Mouse (Mus musculus) 3134 (cell line): Measurements from ENCODE around the gene Rbm38.
A peak's percentile ranks its signal among the peaks of the same experiment; 100 is the strongest.

Source experiments
- DNase-seq: peaks from one replicate; pipeline ENCODE4 v3.0.0-alpha.2; 2011; ENCODE audit warnings: low spot score; ENCODE audit not compliant: insufficient read length; ENCODE audit errors: extremely low read depth

Gene Rbm38

DNA sequence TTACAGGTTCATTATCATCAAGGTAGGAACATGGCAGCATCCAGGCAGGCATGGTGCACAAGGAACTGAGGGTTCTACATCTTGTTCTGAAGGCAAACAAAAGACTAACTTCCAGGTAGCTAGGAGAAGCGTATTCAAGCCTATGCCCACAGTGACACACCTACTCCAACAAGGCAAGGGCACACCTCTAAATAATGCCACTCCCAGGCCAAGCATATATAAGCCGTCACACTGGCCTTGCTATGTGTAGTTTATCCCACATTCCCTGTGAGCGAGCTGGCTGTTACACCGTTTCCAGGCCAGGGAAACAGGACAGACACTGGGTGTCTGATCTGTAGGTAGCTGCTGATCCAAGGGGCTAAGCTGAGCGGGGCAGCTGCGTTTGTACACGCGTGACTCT, 8.9 kb upstream of the Rbm38 start:
- DNase-seq: no peak

DNA sequence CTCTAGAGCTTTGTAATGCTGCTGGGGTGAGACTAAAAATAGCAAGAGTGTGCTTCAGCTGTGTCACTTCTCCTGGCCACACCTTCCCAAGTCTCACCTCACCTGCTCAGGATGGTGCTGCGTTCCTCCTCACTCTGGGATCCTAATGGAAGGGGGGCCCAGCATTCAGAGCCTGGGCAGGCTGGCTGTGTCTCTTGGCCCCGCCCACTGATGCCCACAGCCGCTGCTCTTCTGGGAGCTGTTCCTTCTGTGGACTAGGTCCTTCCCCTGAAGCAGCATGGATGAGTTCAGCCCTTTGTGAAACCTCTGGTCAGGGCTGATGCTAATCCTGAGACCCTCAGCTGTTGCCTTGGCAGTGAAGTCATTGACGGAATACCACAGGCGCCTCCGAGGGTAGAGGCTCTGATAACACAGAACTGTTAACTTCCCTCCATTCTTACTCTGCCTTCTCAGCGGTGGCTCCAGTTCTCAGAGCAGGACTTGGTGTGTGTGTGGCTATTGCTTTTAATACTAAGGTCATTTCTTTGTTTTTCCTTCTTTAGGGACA, 5.5 kb upstream of the Rbm38 start:
- no peak for DNase-seq

DNA sequence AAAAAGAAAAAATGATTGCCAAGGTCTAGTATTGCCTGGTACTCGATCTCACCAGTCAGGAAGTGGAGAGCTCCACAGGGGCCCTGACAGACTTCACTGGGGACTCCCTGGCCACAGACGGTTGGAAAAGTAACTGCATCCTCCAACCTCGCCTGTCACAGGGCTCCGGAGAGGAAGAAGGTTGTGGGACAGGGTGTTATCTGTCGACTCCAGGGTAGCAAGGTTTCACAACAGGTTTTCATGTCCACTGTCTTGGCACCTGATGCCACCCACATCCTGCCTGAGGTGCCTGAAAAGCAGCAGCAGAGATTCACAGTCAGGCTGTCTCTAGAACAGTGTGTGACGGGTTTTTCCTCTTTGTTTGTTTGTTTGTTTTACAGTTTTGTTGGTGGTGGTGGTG, 2.4 kb upstream of the Rbm38 start:
- no peak for DNase-seq

DNA sequence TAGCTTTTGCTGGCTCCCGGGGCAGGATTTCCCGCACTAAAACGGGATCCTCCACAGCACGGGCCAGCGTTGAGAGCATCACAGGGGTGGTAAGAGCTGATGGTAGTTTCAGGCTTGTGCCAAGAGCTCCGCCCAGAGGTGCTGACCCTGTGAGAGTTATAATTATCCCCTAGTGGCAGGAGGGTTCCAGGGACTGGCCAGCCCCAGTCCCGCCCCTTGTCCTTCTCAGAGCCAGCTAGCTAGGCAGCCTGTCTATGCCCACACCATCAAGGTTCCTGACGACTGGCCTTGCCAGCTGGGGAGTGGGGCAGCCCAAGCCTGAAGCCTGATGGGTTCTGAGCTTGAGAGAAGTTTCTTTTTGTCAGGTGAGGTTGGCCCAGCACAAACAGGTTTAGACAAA, 1.7 kb upstream of the Rbm38 start:
- peak; percentile 70 for DNase-seq

DNA sequence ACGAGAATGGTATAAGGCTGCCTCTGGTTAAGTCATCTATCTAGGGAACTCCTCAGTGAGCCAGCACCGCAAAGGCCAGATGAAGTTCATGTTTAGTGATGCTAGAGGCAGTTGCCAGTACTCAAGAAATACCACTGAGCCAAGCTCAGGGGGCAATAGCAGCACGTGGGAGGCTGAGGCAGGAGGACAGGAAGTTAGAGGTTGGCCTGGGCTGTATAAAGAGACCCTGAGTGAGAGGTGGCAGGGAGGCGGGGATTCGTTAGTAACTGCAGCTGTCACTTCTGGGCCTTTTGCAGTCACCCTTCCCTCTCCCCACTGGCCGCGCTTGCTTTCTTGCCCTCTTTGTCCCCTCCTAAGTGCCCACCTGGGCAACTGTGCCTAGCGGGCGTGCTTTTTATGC, 976 bp upstream of the Rbm38 start:
- no peak for DNase-seq

DNA sequence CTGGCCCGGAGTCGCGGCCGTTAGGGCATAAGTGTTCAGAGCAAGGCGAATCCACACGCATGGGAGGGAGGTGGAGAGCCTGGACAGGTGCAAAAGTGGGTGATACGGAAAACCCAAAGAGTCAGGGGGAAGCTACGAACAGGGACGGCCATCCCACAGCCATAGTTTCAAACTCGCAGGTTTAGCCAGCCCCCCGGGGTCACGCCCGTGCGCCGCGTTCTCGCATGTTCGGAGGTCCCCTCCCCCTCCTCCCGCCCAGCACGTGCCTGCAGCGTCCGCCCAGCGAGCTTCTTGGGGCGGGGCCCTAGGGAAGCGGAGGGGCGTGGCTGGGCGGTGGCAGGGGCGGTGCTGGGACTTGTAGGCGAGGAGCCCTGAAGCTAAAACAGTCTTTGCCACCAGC, 508 bp upstream of the Rbm38 start:
- peak; percentile 79 for DNase-seq

DNA sequence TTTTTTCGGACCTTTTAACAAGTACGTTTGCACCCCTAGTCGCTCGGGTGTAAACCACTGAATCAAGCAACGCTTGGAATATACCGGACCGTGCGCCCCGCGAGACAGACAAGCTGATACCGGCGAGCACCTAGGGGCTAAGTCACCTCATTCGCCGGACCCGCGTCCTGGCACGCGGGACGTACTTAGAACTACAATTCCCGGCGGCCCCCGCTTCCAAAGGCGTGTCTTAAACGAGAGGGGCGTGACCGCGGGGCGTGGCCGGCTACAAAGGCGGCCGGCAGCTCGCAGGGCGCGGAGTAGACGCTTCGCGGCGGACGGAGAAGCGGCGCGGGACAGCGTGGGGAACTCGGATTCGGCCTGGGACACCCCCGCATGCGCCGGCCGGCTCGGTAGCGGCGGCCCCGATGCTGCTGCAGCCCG, 1.3 kb downstream of the Rbm38 start:
- DNase-seq: peak; percentile 89

DNA sequence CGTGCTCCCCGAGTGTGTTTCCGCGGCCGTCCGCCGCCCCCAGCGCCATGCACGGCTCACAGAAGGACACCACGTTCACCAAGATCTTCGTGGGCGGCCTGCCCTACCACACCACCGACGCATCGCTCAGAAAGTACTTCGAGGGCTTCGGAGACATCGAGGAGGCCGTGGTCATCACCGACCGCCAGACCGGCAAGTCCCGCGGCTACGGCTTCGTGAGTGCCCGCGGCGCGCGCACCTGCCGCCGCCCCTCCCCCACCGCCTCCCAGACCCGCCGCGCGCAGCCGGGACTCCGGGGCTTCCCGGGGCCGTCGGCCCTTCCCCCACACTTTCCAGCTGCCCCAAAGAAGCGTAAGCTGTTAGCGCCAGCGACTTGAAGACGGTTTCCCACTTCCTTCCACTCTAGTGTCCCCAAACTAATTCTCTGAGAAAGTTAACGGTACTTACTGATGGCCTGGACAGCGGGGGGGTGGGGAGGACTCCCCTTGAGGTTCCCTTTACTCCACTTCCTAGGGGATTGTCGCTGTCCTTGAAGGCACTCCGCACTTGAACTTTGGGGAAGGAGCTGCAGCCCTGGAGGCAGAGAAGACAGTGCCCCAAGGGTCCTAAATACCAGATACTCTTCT, 1.9 kb downstream of the Rbm38 start:
- no peak for DNase-seq

DNA sequence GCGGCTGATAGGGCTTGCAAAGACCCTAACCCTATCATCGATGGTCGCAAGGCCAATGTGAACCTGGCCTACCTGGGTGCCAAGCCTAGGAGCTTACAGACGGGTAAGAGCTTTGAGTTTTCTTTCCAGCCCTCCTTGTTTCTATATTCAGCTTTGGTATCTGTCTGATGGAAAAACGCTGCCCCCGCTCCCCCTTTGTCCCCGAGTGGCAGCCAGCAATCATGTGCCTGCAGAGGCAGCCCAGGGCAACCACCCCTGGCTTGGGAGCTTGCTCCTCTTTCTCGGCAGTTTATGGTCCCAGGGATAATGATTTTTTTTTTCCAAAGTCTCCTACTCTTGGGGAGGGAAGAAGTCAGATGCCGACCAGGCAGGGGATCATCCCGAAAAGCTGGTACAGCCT, 2.5 kb downstream of the Rbm38 start:
- no peak for DNase-seq

DNA sequence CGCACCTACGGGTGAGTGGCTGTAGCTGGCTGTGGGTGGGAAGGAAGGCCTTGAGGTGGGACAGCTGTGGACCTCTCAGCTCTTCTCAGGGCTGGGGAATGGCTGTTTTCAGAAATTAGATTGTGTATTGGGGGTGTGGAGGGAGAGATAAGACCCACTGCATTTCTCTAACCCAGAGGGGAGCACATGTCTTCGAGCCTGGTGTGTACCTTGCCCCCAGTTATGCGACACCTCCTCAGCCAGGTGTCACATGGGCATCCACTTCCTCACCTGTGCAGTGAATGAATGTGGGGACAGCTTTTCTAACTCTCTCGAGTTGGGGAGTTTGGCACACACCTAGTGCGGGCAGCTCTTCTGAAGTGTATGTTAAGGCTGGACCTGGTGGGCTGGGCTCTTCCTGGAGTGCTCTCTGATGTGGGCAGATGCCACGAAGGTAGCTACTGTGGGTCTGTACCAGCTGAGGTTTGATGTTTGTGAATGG, 3.1 kb downstream of the Rbm38 start:
- no peak for DNase-seq

DNA sequence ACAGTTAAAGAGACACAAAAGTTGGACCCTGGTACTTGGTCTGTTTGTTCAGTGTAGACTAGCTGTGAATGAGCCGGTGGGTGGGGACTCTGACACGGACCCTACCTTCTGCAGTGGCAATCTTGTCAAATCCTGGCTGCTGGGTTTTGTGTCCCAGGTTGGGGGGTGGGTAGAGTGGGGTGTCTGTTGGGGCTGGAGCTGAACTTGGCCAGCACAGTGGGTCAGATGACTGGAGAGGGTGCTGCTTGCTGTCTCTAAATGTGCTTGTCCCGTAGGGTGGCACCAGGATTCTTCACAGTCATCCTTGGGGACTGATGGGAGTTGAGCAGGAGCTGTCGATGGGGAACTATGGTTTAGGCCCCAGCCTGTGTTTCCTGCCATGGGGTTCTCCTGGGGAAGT, 3.7 kb downstream of the Rbm38 start:
- DNase-seq: no peak

DNA sequence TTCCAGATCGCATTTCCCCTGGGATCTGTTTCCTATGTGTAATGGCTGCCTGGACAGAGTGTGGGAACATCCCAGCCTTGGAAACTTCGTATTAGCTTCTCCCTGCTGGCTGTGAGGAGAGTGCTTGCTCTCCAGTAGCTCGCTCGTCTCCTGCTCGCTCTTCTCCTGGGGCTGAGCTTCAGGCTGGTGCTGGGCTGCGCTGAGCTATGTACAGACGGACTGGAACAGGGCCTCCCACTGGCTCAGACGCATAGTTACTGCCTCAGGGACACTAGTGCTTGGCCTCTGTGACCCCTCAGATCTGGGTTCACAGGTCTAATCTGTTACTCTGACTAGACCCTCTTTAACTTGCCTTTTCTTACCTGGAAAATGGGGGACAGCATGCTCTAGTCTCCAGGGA, 4.1 kb downstream of the Rbm38 start:
- DNase-seq: no peak

DNA sequence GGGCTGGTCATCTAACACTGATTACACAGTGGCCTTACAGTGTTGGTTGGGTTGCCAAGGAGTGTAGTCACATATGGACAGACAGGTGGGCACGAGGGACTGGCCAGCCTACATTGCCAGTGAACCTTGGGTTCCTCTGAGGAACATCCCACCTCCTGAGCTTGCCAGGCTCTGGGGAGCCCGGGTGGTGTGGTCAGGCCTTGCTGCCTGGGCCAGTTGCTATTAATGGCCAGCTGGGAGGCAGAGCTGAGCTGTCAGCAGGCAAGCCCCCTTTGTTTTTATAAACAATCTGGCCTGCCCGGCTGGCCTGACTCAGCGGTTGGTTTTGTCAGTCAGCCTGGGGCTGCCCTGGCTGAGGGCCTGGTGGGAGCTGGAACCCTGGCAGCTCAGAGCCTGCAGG, 4.6 kb downstream of the Rbm38 start:
- DNase-seq: peak; percentile 71

DNA sequence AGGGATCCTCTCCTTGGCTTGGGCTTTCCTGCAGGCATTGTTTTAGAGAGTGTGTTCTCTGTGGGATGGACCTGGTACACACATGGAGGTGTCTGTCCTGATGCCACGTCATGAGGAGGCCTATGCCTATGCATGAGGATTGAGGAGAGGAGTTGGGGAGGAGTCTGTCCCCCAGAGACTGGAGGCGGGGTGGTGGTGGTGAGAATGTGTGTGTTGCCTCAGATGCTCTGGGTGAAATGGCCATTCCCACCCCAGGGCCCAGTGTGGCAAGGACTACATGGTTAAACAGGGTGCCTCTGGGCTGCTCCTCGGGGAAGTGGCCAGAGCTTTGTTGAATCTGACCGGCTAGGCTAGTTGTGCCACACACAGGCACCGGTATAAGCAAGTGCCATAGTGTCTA, 6.0 kb downstream of the Rbm38 start:
- no peak for DNase-seq

DNA sequence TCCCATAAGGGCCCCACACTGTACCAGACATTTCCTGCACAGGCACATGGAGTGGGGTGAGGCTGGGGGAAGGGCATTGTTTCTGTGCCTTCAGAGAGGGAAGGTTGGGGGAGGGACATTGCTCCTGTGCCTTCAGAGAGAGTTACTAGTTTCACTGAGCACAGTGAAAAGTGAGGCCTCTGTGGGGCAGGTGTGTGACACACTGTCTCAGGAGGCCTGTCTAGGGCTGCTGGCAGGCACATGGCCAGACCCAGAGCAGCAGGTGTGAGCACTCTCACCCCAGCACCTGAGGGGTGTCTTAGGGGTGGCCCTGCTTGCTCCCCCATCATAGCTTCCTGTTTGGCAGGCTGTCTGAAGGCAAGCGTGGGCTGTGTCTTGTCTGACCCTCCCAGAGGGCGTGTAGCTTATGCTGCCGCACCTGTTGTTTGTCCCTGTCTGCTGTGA, 6.4 kb downstream of the Rbm38 start:
- DNase-seq: no peak

DNA sequence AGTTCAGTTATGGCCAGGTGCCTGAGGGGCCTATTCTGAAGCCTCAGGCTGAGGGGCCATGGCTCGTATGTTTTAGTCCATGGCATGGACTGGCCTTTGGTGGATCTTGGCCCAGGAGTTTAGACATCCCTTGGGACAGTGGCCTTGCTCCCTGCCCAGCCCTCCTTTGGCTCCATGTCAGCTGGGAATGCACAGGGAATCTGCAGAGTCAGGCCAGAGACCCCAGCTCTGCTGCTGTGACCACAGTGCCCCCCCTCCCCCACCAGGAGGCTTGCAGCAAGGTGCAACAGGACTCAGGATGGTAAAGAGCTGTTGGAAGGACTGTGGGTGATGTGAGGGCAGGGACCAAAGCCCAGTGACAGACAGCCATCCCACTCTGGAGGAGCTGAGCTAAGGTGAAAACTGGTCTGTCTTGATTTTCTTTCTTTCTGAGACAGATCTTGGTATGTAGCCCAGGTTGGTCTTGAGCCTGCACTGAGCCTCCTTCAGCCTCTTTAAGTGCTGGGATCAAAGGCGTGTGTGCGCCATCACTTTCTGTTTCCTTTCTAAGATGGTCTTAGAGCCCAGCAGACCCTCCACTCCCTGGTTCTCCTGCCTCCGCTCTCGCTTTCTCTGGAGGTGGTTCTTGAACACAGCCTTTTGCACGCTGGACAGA, 7.0 kb downstream of the Rbm38 start:
- no peak for DNase-seq

DNA sequence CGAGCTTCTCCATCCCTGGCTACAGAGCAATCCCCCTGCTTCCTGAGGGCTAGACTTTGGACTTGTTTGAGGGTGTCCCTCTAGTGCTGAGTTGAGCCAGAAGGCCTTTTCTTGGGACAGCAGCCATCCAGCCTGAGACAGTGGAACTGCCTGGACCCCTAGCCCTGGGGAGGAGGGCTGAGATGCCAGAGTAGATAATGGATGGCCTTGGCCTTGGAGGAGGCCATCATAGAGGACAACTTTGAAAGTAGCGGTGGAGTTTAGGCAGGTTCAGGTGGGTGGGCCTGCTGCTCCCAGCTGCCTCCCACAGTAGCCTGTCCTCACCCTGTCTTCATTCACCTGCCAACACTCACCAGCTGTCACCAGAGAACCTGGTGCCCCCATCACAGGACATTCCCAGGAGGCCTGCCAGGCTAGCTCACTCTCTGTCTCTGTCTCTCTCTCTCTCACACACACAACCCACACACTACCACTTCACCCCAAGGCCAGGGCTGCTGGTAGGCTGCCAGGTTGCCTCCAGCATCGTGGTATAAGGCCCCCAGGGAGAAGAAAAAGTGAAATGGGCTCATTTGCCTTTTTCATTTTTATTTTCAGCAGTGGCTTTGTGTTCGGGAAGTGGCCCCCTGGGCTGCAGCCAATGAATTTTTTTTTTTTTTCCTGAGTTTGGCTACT, 7.7 kb downstream of the Rbm38 start:
- DNase-seq: peak; percentile 43

DNA sequence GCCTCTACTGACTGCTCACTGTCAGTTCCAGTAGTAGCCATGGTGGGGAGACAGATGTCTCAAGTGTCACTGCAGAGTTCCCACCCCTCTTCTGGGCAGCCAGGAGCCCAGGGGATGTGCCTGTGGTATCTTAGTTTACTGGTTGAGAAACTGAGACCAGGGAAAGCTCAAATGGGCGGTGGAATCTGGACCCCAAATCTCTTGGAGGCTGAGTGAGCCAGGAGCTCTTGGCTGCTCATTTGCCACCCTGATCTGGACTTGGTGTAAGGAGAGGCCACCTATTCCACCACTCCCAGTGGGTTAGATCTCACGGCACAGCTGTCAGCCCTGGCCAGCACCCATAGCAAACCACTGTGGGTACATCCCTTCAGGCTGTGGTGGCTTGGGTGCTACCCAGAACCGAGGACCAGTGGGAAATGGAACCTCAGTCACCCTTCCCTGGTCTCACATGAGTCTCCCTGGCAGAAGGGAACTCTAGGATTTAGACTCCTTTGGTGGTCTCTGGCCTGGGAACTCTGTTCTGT, 8.3 kb downstream of the Rbm38 start:
- no peak for DNase-seq

DNA sequence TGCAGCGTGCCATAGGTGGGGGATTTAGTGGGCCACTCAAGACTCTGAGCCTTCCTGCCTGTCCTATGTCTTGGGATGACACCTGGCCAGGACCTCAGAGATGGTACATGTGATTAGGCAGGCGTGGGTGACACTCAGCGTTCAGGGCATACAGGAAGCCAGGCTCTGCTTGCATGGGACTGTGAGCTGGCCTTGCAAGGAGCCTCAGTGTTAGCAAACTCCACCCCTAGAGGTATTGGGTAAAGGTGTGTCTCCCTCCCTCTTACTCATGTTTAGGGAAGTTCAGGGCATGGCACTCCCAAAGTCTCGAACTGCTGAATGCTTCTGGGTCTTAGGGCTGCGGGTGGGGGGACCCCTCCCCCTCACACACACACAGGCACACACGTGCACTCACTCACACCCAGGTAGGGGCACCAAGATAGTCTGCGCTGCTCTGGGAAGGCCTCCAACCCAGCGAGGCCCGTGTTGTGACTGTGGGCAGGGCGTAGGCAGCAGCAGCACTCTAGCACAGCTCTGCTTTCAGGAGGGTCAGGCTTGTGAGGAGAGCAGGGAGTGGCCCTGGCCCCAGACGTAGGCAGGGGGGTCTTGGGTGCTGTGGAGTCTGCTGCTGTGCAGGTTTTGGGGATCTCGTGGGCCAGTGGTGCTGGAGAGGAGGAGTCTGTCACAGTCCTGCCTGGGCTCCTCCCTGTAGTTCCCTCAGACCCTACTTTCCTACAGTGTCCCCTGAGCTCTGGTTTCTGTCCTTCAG, 10.5 kb downstream of the Rbm38 start:
- no peak for DNase-seq

DNA sequence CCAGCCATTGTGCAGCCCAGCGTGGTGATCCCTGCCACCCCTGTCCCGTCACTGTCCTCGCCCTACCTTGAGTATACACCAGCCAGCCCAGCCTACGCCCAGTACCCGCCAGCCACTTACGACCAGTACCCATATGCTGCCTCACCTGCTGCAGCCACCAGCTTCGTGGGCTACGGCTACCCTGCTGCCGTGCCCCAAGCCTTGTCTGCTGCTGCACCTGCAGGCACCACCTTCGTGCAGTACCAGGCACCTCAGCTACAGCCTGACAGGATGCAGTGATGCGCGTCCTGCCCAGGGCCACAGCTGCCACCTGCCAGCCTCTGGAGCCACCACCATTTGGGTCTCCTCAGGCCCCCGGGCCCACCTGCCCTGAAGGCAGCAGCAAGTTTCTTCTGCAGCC, 13.2 kb downstream of the Rbm38 start:
- no peak for DNase-seq

DNA sequence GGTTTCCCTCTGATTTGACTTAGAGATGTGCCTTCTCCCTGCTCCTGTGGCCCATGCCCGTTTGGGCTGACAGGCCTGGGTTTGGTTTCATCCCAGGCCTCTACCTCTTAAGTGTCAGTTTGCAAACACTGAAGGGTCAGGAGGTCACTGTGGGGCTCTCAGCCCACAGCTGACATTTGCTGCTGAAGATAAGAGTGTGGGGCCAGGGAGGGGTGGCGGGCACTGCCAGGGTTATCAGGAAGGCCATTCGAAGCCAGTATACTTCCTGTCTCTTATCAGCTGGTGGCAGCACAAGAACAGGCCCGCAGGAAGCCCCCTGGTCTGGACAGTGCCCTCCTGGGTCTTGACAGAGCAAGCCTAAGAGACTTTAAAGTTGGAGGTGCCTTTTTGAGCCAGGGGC, 14.7 kb downstream of the Rbm38 start:
- no peak for DNase-seq
